Mouse (Mus musculus): ENCODE data around the gene Papln. TPM values are rescaled to one million over a fixed set of nuclear protein-coding genes. Genes with fewer than 3 reads are reported as not detected.

Papln gene
- polyA plus RNA-seq, 1 experiment, result 1.9 TPM

DNA sequence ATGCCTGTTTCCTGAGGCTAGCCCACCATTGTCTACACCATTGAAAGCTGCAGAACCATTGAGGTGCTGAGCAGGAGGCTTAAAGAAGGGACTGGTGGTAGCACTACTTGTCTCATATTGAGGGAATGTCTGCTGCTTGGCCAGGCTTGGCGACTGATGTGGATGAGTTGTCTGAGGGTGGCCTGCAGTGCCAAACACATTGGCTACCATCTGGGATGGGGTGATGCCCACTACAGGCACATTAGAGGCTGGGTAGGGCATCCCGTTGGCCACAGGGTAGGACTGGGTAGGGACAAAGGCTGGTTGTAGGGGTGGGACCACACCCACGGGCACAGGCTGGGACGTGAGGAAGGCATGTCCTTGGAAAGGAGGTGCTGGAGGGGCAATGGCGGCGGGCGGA, 32.2 kb downstream of the Papln start:
- H3K4me3 ChIP-seq (ENCODE audit: control insufficient read depth, insufficient read depth, low read length), result no peak overlapping the region
- 98% methylated on average over 7 of the region's 7 CpGs for WGBS
- no peak overlapping the region for H3K27ac ChIP-seq (ENCODE audit: control insufficient read depth, insufficient read depth, low read length)
- no peak for DNase-seq
- H3K27me3 ChIP-seq (ENCODE audit: control insufficient read depth, insufficient read depth, low read length), result no peaks in the 10 kb centered on the region
- H3K36me3 ChIP-seq (ENCODE audit: control insufficient read depth, insufficient read depth, low read length), result peaks cover 18% of the 10 kb centered on the region
- TF ChIP-seq POLR2A (IDR thresholded peaks at IDR 0.05; ENCODE audit: control insufficient read depth, extremely low read depth, insufficient read depth, low read length, poor library complexity) (no peak), CTCF (IDR thresholded peaks at IDR 0.05; ENCODE audit: borderline replicate concordance, control insufficient read depth, extremely low read depth, insufficient read depth, low read length, poor library complexity) (no peak)
- H3K4me1 ChIP-seq (replicated peaks; ENCODE audit: control insufficient read depth, insufficient read depth, low read length), result no peaks in the 10 kb centered on the region

- Histone ChIP-seq H3K27me3 (ENCODE audit: control insufficient read depth, insufficient read depth, low read length) (no peaks in the 10 kb centered on the region), H3K27ac (ENCODE audit: control insufficient read depth, insufficient read depth, low read length) (no peak overlapping the region), H3K4me3 (ENCODE audit: control insufficient read depth, insufficient read depth, low read length) (no peak overlapping the region), H3K4me1 (replicated peaks; ENCODE audit: control insufficient read depth, insufficient read depth, low read length) (no peaks in the 10 kb centered on the region), H3K36me3 (ENCODE audit: control insufficient read depth, insufficient read depth, low read length) (peaks cover 25% of the 10 kb centered on the region)
- TF ChIP-seq POLR2A (IDR thresholded peaks at IDR 0.05; ENCODE audit: control insufficient read depth, extremely low read depth, insufficient read depth, low read length, poor library complexity), result no peak
- no peak for TF ChIP-seq CTCF (IDR thresholded peaks at IDR 0.05; ENCODE audit: borderline replicate concordance, control insufficient read depth, extremely low read depth, insufficient read depth, low read length, poor library complexity)
- no peak for DNase-seq
- WGBS, result 97% methylated on average over 5 of the region's 5 CpGs
These were observed 34.9 kb downstream of the Papln start for GRCm38 (mm10) chr12:83798313-83798712.

- 94% methylated on average over 9 of the region's 9 CpGs for WGBS
- H3K27ac ChIP-seq (ENCODE audit: control insufficient read depth, insufficient read depth, low read length), result no peak overlapping the region
- DNase-seq, result no peak
- H3K27me3 ChIP-seq (ENCODE audit: control insufficient read depth, insufficient read depth, low read length), result no peaks in the 10 kb centered on the region
- no peaks in the 10 kb centered on the region for H3K4me1 ChIP-seq (replicated peaks; ENCODE audit: control insufficient read depth, insufficient read depth, low read length)
- TF ChIP-seq POLR2A (IDR thresholded peaks at IDR 0.05; ENCODE audit: control insufficient read depth, extremely low read depth, insufficient read depth, low read length, poor library complexity) (no peak), CTCF (IDR thresholded peaks at IDR 0.05; ENCODE audit: borderline replicate concordance, control insufficient read depth, extremely low read depth, insufficient read depth, low read length, poor library complexity) (no peak)
- no peak overlapping the region for H3K4me3 ChIP-seq (ENCODE audit: control insufficient read depth, insufficient read depth, low read length)
- peaks cover 34% of the 10 kb centered on the region for H3K36me3 ChIP-seq (ENCODE audit: control insufficient read depth, insufficient read depth, low read length)
These were observed 37.5 kb downstream of the Papln start for GRCm38 (mm10) chr12:83800943-83801342.

GRCm38 (mm10) chr12:83803641-83804040, 40.2 kb downstream of the Papln start:
- DNase-seq, result no peak
- H3K27me3 ChIP-seq (ENCODE audit: control insufficient read depth, insufficient read depth, low read length), result no peaks in the 10 kb centered on the region
- H3K27ac ChIP-seq (ENCODE audit: control insufficient read depth, insufficient read depth, low read length), result no peak overlapping the region
- 97% methylated on average over 7 of the region's 7 CpGs for WGBS
- TF ChIP-seq POLR2A (IDR thresholded peaks at IDR 0.05; ENCODE audit: control insufficient read depth, extremely low read depth, insufficient read depth, low read length, poor library complexity) (no peak), CTCF (IDR thresholded peaks at IDR 0.05; ENCODE audit: borderline replicate concordance, control insufficient read depth, extremely low read depth, insufficient read depth, low read length, poor library complexity) (no peak)
- H3K36me3 ChIP-seq (ENCODE audit: control insufficient read depth, insufficient read depth, low read length), result peaks cover 51% of the 10 kb centered on the region
- no peak overlapping the region for H3K4me3 ChIP-seq (ENCODE audit: control insufficient read depth, insufficient read depth, low read length)
- no peaks in the 10 kb centered on the region for H3K4me1 ChIP-seq (replicated peaks; ENCODE audit: control insufficient read depth, insufficient read depth, low read length)

DNA sequence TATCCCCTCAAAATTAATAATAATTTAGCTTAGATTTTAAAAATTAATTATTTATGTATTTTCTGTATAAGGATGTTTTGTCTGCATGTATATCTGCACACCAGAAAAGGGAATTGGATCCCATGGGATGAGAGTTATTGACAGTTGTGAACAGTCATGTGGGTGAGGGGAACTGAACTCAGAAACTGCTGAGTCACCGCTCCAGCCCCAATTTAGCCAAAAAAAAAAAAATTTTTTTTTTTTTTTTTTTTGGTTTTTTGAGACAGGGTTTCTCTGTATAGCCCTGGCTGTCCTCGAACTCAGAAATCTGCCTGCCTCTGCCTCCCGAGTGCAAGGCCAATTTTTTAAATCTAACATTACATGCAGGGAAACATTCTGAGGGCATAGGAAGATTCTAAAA, 48.5 kb downstream of the Papln start:
- WGBS, result 87% methylated on average over 3 of the region's 3 CpGs
- Histone ChIP-seq H3K27me3 (ENCODE audit: control insufficient read depth, insufficient read depth, low read length) (no peaks in the 10 kb centered on the region), H3K4me3 (ENCODE audit: control insufficient read depth, insufficient read depth, low read length) (no peak overlapping the region), H3K36me3 (ENCODE audit: control insufficient read depth, insufficient read depth, low read length) (peaks cover 8% of the 10 kb centered on the region; the same call in 1 of the 2 replicates), H3K27ac (ENCODE audit: control insufficient read depth, insufficient read depth, low read length) (no peak overlapping the region), H3K4me1 (replicated peaks; ENCODE audit: control insufficient read depth, insufficient read depth, low read length) (no peaks in the 10 kb centered on the region)
- no peak for TF ChIP-seq POLR2A (IDR thresholded peaks at IDR 0.05; ENCODE audit: control insufficient read depth, extremely low read depth, insufficient read depth, low read length, poor library complexity)
- TF ChIP-seq CTCF (IDR thresholded peaks at IDR 0.05; ENCODE audit: borderline replicate concordance, control insufficient read depth, extremely low read depth, insufficient read depth, low read length, poor library complexity), result no peak
- no peak for DNase-seq

- Histone ChIP-seq H3K36me3 (ENCODE audit: control insufficient read depth, insufficient read depth, low read length) (no peaks in the 10 kb centered on the region), H3K4me3 (ENCODE audit: control insufficient read depth, insufficient read depth, low read length) (no peak overlapping the region), H3K27ac (ENCODE audit: control insufficient read depth, insufficient read depth, low read length) (no peak overlapping the region), H3K4me1 (replicated peaks; ENCODE audit: control insufficient read depth, insufficient read depth, low read length) (no peaks in the 10 kb centered on the region), H3K27me3 (ENCODE audit: control insufficient read depth, insufficient read depth, low read length) (no peaks in the 10 kb centered on the region)
- 93% methylated on average over 1 of the region's 1 CpGs for WGBS
- TF ChIP-seq CTCF (IDR thresholded peaks at IDR 0.05; ENCODE audit: borderline replicate concordance, control insufficient read depth, extremely low read depth, insufficient read depth, low read length, poor library complexity) (no peak), POLR2A (IDR thresholded peaks at IDR 0.05; ENCODE audit: control insufficient read depth, extremely low read depth, insufficient read depth, low read length, poor library complexity) (no peak)
- DNase-seq, result no peak
These were observed 53.2 kb downstream of the Papln start for GRCm38 (mm10) chr12:83816616-83817015.

DNA sequence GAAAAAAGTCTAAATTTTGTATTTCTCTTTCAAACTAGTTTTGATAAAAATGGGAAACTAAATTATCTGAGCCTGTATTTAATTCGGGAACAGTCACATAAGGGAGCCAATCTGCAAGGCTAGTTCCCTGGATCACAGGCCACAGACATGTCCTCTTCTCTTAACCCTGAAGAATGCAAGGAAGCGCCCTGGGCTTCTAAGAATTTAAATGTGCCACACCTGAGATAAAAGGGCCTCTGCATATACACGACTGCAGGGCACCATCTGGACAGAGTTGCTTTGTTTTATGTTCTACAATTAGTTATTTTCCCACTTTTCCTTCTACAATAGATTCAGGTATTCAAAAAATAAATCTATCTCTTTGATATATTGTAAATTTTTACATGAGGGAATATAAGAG, 67.0 kb downstream of the Papln start:
- WGBS, result 83% methylated on average over 3 of the region's 3 CpGs
- Histone ChIP-seq H3K27me3 (ENCODE audit: control insufficient read depth, insufficient read depth, low read length) (no peaks in the 10 kb centered on the region), H3K27ac (ENCODE audit: control insufficient read depth, insufficient read depth, low read length) (no peak overlapping the region), H3K4me3 (ENCODE audit: control insufficient read depth, insufficient read depth, low read length) (no peak overlapping the region), H3K4me1 (replicated peaks; ENCODE audit: control insufficient read depth, insufficient read depth, low read length) (no peaks in the 10 kb centered on the region), H3K36me3 (ENCODE audit: control insufficient read depth, insufficient read depth, low read length) (0 out of 2 replicates have a peak, but pooled peaks cover 4% of the 10 kb centered on the region)
- TF ChIP-seq POLR2A (IDR thresholded peaks at IDR 0.05; ENCODE audit: control insufficient read depth, extremely low read depth, insufficient read depth, low read length, poor library complexity), result no peak
- no peak for TF ChIP-seq CTCF (IDR thresholded peaks at IDR 0.05; ENCODE audit: borderline replicate concordance, control insufficient read depth, extremely low read depth, insufficient read depth, low read length, poor library complexity)
- no peak for DNase-seq
